Mouse (Mus musculus) CH12.LX (cell line): ENCODE data around the gene Mkrn1.

ENCODE experiments used
- CTCF ChIP-seq, 2 experiments: IDR thresholded peaks in 1 of 2; conservative IDR thresholded peaks in 1 of 2; 2 replicates each; pipeline ENCODE4 v1.5.1; 2011 to 2012; ENCODE audit warnings: low read depth in 2 of 2, low read length in 2 of 2, improper control_type of control experiment in 1 of 2, inconsistent platforms in 1 of 2, mild to moderate bottlenecking in 1 of 2, moderate library complexity in 1 of 2
- JUND ChIP-seq: conservative IDR thresholded peaks from 2 replicates; pipeline ENCODE4 v1.6.1; 2011; ENCODE audit warnings: low read depth, low read length, improper control_type of control experiment
- MAX ChIP-seq: IDR thresholded peaks from 2 replicates; pipeline ENCODE4 v1.6.1; 2011; ENCODE audit warnings: low read length, improper control_type of control experiment
- MEF2A ChIP-seq: IDR thresholded peaks from 2 replicates; pipeline ENCODE4 v1.6.1; 2014; ENCODE audit warnings: low read depth, mild to moderate bottlenecking, inconsistent platforms, low read length, improper control_type of control experiment, borderline replicate concordance
- MYC ChIP-seq: IDR thresholded peaks from 2 replicates; pipeline ENCODE4 v1.6.1; 2011; ENCODE audit warnings: low read depth, mild to moderate bottlenecking, improper control_type of control experiment, low read length
- NELFE ChIP-seq: IDR thresholded peaks from 2 replicates; pipeline ENCODE4 v1.6.1; 2011; ENCODE audit warnings: low read depth, low read length, improper control_type of control experiment
- POLR2A ChIP-seq: IDR thresholded peaks from 2 replicates; pipeline ENCODE4 v1.6.1; 2011; ENCODE audit warnings: low read depth, mild to moderate bottlenecking, improper control_type of control experiment, low read length
- POLR2AphosphoS2 ChIP-seq: IDR thresholded peaks from 2 replicates; pipeline ENCODE4 v1.6.1; 2011; ENCODE audit warnings: low read depth, low read length, improper control_type of control experiment
- RCOR1 ChIP-seq: conservative IDR thresholded peaks from 2 replicates; pipeline ENCODE4 v1.6.1; 2012; ENCODE audit warnings: low read depth, mild to moderate bottlenecking, inconsistent platforms, low read length, improper control_type of control experiment
- ZMIZ1 ChIP-seq: IDR thresholded peaks from 2 replicates; pipeline ENCODE4 v1.6.1; 2012; ENCODE audit warnings: low read depth, mild to moderate bottlenecking, inconsistent platforms, low read length, improper control_type of control experiment

GRCm38 (mm10) chr6:39362684-39363083, 57.6 kb downstream of the Mkrn1 start:
- TF ChIP-seq ZMIZ1 (no peak), CTCF (conservative IDR thresholded peaks at IDR 0.05 in 1 of 2, IDR thresholded peaks at IDR 0.05 in 1 of 2; ENCODE audit: low read depth in 2 of 2, low read length in 2 of 2) (no peak), MEF2A (no peak), RCOR1 (no peak), MYC (no peak), JUND (no peak), POLR2A (no peak), MAX (no peak), NELFE (no peak), POLR2AphosphoS2 (no peak)
